Mouse (Mus musculus) right cerebral cortex, postnatal 36 days (tissue): ENCODE results near the gene Rsl1d1.

Source experiments
- DNase-seq, 2 experiments: peaks; one replicate each; pipeline ENCODE4 v3.0.0; 2022; ENCODE audit warnings: low spot score in 2 of 2, mixed read lengths in 1 of 2

The Rsl1d1 gene

DNA sequence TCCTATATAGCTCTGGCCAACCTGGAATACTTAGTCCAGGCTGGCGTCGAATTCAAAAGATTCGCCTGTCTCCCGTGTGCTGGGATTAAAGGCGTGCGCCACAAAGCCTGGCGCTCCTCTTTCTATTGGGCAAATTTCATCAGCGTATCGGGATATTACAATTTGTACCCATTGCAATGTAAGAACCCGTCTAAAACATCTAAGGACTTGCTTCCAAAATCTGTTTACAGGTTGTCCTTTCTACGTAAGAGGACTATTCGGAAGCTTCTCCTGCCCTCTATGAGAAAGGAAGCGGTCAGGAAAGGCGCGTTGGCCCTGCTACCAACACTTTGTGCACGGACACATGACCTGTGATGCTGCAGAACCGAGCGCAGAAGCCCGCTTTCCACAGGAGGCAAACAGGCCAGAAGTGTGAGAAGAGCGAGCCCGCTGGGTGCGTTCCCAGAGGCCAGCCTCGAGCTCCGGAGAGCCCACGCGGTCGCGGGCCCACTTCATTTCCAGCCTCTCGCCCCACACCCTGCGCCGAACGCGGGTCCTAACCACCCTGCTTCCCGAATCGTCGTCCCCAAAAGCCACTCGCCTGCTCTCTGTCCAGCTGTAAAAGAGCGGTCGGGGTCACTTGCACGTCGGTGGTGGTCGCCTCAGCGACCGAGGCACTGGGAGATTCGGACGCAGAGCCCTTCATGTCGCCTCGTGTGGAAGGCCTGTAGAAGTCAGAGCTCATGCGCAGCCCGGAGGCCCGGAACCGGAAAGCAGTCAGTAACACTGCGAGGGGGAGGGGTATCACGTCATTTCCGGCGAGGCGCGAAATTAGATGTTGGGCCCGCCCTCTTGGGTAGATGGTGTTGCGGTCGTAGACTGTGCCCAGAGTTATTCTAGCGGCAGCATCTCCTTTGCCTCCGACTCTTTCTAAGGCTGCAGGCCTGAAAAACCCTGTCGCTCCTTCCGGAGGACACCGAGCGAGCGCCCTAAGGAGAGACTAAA is at the start of gene Rsl1d1:
Gene Rsl1d1, minus strand, starts transcription at position 761 of the 984 bp plus-strand sequence.
- peak; percentile 87 to 91 for DNase-seq

DNA sequence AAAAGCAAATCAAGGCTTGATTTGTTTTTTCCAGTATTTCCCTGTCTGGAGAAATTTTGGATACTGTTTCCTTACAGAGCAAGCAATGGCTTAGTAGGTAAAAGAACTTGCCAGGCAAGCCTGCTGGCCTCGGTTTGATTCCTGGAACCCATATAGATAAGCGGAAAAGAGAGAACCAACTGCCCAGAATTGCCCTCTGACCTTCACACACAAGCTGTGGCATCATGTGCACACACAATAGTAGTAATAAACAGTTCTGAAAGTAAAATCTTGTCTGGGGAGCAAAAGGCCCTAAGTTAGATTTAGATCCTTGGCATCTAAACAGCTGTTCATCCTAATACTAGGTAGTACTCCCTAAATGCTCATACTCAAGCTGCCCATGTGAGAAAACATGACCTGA is 44.7 kb upstream of the Rsl1d1 start:
- no peak for DNase-seq

DNA sequence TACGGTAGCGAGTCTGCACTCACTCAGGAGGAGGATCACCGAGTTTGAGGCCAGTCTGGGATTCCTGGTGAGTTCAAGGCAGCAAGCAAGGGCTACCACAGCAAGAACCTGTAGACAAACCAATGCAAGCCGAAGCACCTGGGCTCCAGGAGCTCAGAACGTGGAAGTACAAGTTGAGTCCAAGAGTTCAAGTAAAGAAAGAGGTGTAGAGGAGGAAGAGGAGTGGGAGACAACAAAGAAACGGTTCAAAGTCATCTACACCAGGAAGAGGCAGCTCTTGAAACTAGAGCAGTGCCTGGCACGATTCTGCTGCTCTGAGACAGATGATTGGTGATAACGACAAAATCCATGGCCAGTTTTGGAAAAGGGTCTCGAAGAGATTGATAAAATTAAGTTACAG is 42.6 kb upstream of the Rsl1d1 start:
- no peak for DNase-seq

- DNase-seq: no peak
These were observed 39.3 kb upstream of the Rsl1d1 start for GRCm38 (mm10) chr16:11242401-11242800.

DNA sequence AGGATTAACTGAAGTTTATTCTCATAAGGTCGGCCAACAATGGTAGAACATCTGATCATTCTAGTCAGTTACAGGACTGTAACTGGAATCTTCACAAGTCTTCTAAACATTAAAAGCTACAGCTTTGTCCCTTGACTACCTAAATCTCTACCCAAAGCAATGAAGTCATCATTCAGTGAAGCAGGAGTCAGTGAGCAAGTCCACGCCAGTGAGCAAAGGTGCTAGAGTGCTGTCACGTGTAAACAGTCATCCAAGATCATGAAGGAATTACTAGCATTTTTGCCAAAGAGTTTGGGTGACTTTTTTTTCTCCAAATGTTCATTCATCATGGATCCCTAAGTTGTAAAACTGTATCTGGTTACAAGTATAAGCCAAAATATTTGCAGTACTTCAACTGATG is 14.7 kb upstream of the Rsl1d1 start:
- DNase-seq: no peak

DNA sequence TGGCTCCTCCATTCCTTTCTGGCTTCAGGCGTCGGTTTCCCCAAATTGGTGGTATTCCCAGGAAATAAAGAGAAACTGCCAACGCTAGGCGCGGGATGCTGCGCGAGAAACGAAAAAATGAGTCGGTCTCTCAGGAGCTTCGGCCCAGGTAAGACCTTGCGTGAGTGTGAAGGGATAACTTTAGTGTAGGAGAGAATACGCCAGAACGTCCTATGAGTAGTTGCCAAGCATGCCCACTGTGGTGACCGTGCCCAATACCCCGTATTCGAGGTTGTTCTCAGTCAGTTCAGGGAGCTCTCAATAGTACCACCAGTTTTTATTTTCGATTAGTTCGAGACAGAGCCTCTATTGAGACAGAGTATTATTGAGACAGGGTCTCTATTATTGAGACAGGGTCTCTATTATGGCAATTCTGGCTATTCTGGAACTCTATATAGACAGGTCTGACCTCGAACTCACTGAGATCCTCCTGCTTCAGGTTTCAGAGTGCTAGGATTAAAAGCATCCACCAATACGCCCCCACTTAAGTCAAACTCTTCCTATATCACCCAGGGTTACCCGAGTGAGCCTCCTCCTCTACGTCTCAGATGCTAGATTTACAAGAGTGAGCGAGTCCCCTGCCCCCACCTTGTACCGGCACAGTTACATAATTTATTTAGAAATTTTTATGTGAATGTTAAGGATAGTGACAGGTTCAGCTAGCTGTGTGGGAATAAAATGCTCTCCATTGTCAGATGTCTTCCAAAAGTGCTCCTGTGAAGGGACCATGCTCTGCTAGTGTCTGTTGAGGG is 664 bp upstream of the Rsl1d1 start:
- no peak for DNase-seq

- no peak for DNase-seq
These were observed 1.3 kb downstream of the Rsl1d1 start for GRCm38 (mm10) chr16:11201740-11202394.

GRCm38 (mm10) chr16:11200247-11200646 is 2.9 kb downstream of the Rsl1d1 start:
- no peak for DNase-seq

DNA sequence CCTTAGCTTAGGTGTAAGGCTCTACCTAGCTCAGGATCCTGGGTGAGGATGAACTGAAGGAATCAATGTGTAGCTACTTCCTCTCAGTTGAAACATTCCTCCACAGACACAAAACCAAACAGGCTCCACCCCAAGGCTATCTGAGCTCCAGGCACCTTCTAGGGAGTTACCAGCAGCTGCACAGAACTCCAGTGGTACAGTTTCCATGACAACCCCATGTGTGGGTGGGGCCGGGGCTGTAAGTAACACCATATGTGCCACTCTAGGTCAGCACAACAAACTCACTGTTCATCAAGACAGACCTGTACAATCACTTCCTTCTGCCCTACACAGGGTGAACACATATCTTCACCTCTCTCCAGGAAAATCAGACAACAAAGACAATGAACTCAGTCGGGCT is 4.7 kb downstream of the Rsl1d1 start:
- no peak for DNase-seq

GRCm38 (mm10) chr16:11197052-11197451 is 6.1 kb downstream of the Rsl1d1 start:
- DNase-seq: no peak

GRCm38 (mm10) chr16:11193231-11193630 is 9.9 kb downstream of the Rsl1d1 start:
- DNase-seq: no peak

GRCm38 (mm10) chr16:11190150-11190549 is 13.0 kb downstream of the Rsl1d1 start:
- DNase-seq: no peak

- no peak for DNase-seq
These were observed 25.7 kb downstream of the Rsl1d1 start for GRCm38 (mm10) chr16:11177404-11177803.

DNA sequence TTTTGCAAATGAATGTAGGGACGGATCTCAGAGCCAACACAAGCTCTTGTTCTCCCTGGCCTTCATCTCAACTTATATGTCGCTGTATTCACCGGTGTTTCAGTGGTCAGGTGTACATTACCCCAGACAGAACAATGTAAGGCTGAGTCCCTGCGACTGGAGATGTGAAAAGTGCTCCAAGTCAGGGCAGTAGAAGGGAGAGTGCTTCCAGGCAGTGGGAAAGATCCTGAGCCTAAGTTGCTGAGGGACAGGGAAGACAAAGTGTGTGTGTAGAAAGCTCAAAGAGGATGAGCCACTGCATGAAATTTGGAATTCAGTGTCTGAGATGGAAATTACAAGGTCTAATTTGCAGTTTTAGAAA is 26.3 kb downstream of the Rsl1d1 start:
- DNase-seq: no peak

DNA sequence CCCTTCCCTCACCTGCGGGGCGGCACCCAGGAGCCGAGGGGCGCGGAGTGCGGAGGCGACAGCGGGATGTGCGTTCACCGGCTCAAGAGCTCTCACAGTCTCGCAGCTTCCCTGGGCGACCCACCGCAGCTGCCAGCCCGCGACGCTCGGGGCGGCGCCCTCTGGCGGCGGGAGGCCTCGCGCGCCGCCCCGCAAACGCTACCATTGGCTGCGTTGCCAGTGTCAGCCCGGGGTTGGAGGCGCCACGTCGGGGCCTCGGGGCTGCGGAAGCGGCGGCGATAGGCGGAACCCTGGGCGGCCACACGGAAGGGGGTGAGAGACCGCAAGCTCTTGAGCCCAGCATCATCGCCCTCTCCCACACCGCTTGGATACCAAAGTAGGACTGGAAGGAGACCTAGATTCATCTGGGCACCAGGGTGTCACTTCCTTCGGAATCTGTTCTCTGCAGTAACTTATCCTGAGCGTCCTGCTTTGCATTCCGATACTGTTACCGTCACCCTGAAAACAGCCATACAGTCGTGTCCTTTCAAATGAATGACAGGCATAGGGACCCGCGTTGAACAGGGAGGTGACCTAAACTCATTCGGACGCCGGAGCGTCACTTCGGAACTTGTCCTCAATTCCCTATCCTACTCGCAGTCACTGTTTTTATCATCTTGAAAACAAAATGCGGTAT is 26.8 kb downstream of the Rsl1d1 start, which contains the start of gene Zc3h7a:
Gene Zc3h7a, minus strand, starts transcription at position 186 of the 676 bp plus-strand sequence.
- peak; percentile 78 to 88 for DNase-seq

DNA sequence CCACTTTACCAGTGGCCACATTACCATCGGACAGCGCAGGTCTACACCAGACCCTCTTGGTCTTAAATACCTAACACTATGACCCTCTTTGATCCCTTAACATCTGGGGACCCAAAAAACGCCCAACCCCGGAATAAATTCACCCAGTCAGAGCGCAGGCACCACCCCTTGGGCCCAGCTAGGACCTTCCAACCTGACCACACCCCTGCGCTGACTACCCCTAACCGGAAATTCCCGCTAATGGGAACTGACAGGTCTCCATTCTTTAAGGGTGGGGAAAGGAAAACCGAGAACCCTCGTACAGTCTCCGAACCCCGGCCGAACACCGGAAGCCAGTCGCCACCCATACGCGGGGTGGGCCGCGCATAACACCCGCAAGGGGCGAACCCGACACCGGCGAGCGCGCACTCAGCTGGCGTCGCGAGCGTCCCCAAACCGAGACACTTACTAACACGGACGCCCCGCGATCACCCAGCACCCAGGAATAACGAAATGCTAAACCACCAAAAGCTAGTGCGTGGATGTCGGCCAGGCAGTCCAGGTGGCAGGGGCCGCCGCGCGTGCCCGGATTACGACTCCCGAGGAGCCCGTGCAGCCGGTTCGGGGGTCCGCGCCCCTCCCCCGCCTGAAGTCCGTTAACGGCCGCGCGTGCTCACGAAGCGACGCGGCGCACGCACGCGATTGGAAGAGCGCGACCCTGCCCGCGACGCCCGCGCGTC is 27.5 kb downstream of the Rsl1d1 start:
- peak in 1 of 2 experiments; percentile 35 for DNase-seq

GRCm38 (mm10) chr16:11175100-11175488 is 28.0 kb downstream of the Rsl1d1 start:
- DNase-seq: no peak

- peak; percentile 9 to 36 for DNase-seq
These were observed 28.5 kb downstream of the Rsl1d1 start for GRCm38 (mm10) chr16:11174671-11175081.

GRCm38 (mm10) chr16:11171679-11172078 is 31.5 kb downstream of the Rsl1d1 start:
- DNase-seq: no peak

- peak; percentile 23 to 30 for DNase-seq
These were observed 36.7 kb downstream of the Rsl1d1 start for GRCm38 (mm10) chr16:11166431-11166830.
